Mouse (Mus musculus): ENCODE measurements around the gene Zfp949.

DNA sequence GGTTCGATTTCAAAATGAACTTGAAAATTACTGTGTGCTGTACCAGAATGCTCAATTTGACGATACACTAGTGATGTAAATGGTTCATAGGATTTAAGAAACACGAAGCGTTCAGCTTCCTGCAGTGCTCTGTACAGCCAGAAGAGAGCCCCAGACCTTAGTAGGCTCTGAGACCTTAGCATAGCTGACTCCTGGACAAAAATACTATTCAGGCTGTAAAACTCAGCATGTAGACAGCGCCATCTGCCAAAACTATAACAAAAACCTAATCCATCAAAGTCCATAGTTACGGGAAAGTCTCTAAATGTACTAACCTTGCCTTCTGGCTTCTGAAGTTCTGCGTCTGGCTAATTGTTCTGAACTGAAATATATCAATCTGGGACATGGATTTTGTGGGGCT, 550 bp upstream of the Zfp949 start:
- no peak for TF ChIP-seq POLR2A (IDR thresholded peaks at IDR 0.05; ENCODE audit: low read depth, low read length)
- no peak for TF ChIP-seq CTCF (IDR thresholded peaks at IDR 0.05; ENCODE audit: extremely low read depth, insufficient read length, insufficient replicate concordance, low read depth, low read length)
